Mouse (Mus musculus) ES-Bruce4 (cell line): ENCODE measurements around the gene Gm10354. TPM values are rescaled to one million over a fixed set of nuclear protein-coding genes. Genes with fewer than 3 reads are reported as not detected.
"Not testable (repeated sequence)": the region's sequence is repeated elsewhere in the genome, so short reads cannot be mapped to it uniquely, and the experiment has no call there.

ENCODE experiments used
- H3K27ac ChIP-seq: 2 replicates; pipeline ENCODE4 v1.5.1; 2012; ENCODE audit warnings: low read length, inconsistent platforms; ENCODE audit not compliant: insufficient read depth
- H3K27me3 ChIP-seq: 2 replicates; pipeline ENCODE4 v1.6.1; 2012; ENCODE audit warnings: mild to moderate bottlenecking, low read length, inconsistent platforms; ENCODE audit not compliant: control insufficient read depth, poor library complexity, insufficient read depth, severe bottlenecking
- H3K36me3 ChIP-seq: 2 replicates; pipeline ENCODE4 v1.6.1; 2012; ENCODE audit warnings: inconsistent platforms, mild to moderate bottlenecking, low read length, moderate library complexity; ENCODE audit not compliant: control insufficient read depth, poor library complexity, insufficient read depth, severe bottlenecking
- H3K4me1 ChIP-seq: one replicate; pipeline ENCODE4 v1.8.1; 2011; ENCODE audit warnings: low read length; ENCODE audit not compliant: control insufficient read depth, insufficient read depth
- H3K4me3 ChIP-seq: 2 replicates; pipeline ENCODE4 v1.5.1; 2011; ENCODE audit warnings: low read depth, mild to moderate bottlenecking, low read length
- H3K9ac ChIP-seq: 2 replicates; pipeline ENCODE4 v1.6.1; 2012; ENCODE audit warnings: low read depth, mild to moderate bottlenecking, inconsistent platforms; ENCODE audit not compliant: poor library complexity, severe bottlenecking
- H3K9me3 ChIP-seq: replicated peaks from 2 replicates; pipeline ENCODE4 v1.6.1; 2012; ENCODE audit warnings: mild to moderate bottlenecking, low read length, inconsistent platforms; ENCODE audit not compliant: control insufficient read depth, poor library complexity, insufficient read depth, severe bottlenecking
- polyA plus RNA-seq: library from polyadenylated mRNA; stranded (reverse); fragments of >200 nt; gene quantifications from 2 replicates; pipeline ENCODE4 v1.2.4, GENCODE M21; 2011; ENCODE audit warnings: low read depth; ENCODE audit not compliant: missing spikeins, insufficient read depth, insufficient read length

Gm10354 gene
- polyA plus RNA-seq, result not detected in 2 replicates

DNA sequence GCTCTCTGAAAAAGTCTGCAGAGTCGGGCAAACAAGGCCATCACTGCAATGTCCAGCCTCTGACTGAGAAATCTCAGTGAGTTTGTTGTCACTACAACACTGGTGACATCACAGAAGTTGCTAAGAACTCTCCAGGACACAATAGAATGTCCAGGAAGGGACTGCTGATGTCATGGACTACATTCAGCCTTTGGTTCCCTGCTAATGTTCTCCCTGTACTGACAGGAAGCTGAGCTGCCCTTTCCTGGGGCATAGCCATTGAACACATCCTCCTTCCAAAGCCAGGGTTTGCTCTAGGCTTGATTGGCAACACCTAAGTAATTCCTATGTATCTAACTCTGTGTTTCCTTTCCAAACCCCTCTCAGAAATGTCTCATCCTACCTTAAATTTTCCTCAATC lies at the start of gene Gm10354:
Gene Gm10354 (minus strand): TSS at position 101 of the 400 bp plus-strand sequence.
- H3K9me3 ChIP-seq, H3K27ac ChIP-seq, H3K27me3 ChIP-seq, H3K9ac ChIP-seq, H3K4me1 ChIP-seq, H3K4me3 ChIP-seq, H3K36me3 ChIP-seq: not testable (repeated sequence)

DNA sequence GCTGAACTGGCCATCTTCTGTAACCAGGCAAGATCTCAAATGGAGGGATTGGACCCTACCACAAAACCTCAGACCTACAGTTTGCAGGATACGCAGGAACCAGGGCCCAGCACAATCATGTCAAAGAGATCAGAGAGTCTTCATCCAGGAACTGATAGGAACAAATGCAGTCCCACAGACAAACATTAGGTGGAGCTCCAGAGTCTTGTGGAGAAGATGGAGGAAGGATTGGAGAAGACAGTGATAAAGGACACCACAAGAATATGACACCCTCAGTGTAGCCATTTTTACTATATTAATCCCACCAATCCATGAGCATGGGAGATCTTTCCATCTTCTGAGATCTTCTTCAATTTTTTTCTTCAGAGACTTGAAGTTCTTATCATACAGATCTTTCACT lies 45.6 kb upstream of the Gm10354 start:
- H3K9me3 ChIP-seq, H3K36me3 ChIP-seq, H3K27ac ChIP-seq, H3K9ac ChIP-seq, H3K4me1 ChIP-seq, H3K27me3 ChIP-seq, H3K4me3 ChIP-seq: not testable (repeated sequence)

- H3K36me3 ChIP-seq, H3K9me3 ChIP-seq, H3K4me3 ChIP-seq, H3K9ac ChIP-seq, H3K27ac ChIP-seq, H3K4me1 ChIP-seq, H3K27me3 ChIP-seq: not testable (repeated sequence)
These were observed 41.3 kb upstream of the Gm10354 start for GRCm38 (mm10) chr5:15020067-15020466.

- H3K9ac ChIP-seq, H3K9me3 ChIP-seq, H3K4me3 ChIP-seq, H3K4me1 ChIP-seq, H3K36me3 ChIP-seq, H3K27me3 ChIP-seq, H3K27ac ChIP-seq: not testable (repeated sequence)
These were observed 32.2 kb upstream of the Gm10354 start for GRCm38 (mm10) chr5:15010639-15011582.

GRCm38 (mm10) chr5:15006907-15007306 lies 28.2 kb upstream of the Gm10354 start:
- H3K4me3 ChIP-seq, H3K27ac ChIP-seq, H3K27me3 ChIP-seq, H3K9ac ChIP-seq, H3K4me1 ChIP-seq, H3K36me3 ChIP-seq, H3K9me3 ChIP-seq: not testable (repeated sequence)

DNA sequence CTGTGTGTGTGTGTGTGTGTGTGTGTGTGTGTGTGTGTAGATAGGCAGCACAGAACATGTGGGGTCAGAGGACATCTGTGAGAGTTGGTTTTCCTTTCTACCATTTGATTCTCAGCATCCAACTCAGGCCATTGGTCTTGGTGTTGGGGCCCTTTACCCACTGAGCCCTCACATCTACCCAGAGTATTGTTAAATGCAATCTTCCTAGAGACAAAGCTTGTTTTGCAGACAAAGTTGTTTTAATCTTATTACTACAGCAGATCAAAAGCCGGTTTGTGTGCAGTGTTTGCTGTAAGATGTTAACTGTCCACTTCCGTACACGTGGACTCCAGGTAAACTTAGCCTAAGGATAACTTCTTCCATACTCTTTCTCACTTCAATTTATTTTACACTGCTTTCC lies 27.6 kb upstream of the Gm10354 start:
- H3K9ac ChIP-seq, H3K4me3 ChIP-seq, H3K36me3 ChIP-seq, H3K9me3 ChIP-seq, H3K27ac ChIP-seq, H3K4me1 ChIP-seq, H3K27me3 ChIP-seq: not testable (repeated sequence)

DNA sequence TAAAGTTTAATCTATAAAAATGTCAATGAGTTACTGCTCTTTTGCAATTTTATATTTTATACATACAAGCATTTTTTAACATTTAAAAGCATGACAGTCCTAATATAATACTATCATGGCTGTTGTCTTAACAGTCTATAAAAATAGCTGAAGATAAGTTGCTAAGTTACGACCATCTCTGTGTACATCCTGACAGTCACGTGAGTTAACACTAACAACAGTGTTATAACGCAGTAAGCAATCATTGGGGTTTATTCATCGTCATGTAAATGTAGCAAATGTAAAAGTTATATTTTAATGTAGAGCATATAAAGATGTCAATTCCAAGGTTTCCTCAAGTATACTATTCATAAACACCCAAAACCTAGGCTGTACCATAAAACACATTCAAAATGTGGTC lies 26.8 kb upstream of the Gm10354 start:
- H3K27me3 ChIP-seq, H3K36me3 ChIP-seq, H3K27ac ChIP-seq, H3K4me1 ChIP-seq, H3K4me3 ChIP-seq, H3K9me3 ChIP-seq, H3K9ac ChIP-seq: not testable (repeated sequence)

DNA sequence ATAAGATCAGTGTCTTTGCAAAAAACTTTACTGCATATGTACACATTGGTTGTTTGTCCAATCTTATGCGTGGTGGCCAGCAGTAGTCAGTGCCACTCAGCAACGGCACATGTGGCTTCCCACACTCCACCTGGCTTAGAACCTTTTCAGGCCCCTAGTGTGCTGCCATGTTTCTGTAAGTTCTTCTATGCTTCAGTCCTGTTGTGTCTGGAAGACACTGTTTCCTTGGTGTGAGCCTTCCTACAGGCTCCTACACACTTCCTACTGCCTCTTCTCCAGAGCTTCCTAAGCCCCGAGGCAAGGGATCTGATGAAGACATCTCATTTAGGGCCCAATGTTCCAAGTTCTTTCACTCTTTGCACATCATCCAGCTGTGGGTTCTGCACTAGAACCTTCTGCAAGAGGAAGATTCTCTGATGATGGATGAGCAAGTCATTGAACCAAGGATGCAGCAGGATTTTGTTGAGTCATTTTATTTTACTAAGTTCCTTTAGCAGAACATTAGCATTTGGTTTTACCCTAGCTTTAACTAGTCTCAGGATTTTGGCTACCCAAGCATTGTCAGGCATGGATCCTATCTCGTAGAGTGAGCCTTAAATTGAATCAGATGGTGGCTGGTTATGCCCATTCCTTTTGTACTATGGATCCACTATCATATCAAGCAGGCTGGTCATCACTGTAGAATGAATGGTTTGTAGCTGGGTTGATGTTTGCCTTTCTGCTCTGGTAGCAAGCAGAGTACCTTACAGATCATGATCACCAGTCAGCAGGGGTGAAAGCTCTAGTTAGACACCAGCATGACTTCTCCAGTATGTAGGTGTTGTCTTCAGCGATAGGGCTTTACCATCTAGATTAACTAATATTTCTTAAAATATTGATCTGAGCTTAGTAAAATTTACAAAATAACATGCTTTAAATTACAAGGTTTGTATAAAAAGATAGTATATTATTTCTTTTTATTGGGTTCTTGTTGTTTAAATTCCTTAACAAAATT lies 26.1 kb upstream of the Gm10354 start:
- not testable (repeated sequence) for H3K27me3 ChIP-seq, H3K27ac ChIP-seq, H3K36me3 ChIP-seq, H3K9ac ChIP-seq, H3K4me1 ChIP-seq, H3K4me3 ChIP-seq
- peaks cover 11% of the 10 kb centered on the region for H3K9me3 ChIP-seq

GRCm38 (mm10) chr5:14998077-14998476 lies 19.3 kb upstream of the Gm10354 start:
- H3K4me3 ChIP-seq, H3K27me3 ChIP-seq, H3K36me3 ChIP-seq, H3K27ac ChIP-seq, H3K4me1 ChIP-seq, H3K9ac ChIP-seq: not testable (repeated sequence)
- H3K9me3 ChIP-seq, result peaks cover 14% of the 10 kb centered on the region
